Mouse (Mus musculus) forebrain, embryonic 14.5 days (tissue): ENCODE data around the gene Hsd11b1. TPM values are rescaled to one million over a fixed set of nuclear protein-coding genes. Genes with fewer than 3 reads are reported as not detected.
A peak's percentile ranks its signal among the peaks of the same experiment; 100 is the strongest.
"Not testable (repeated sequence)": the region's sequence is repeated elsewhere in the genome, so short reads cannot be mapped to it uniquely, and the experiment has no call there.

Source experiments
- ATAC-seq: fragments of 200-750 bp; cut with Nextera tagmentation; 2 replicates; pipeline ENCODE4 v1.8.0; 2017; ENCODE audit warnings: mild to moderate bottlenecking, moderate library complexity
- DNase-seq: peaks from one replicate; pipeline ENCODE4 v3.0.0-alpha.2; 2015; ENCODE audit warnings: low spot score
- H3K27ac ChIP-seq: fragments of 300-500 bp; sonication (generic); 2 replicates; pipeline ENCODE4 v1.5.1; 2014; ENCODE audit warnings: low read depth, mild to moderate bottlenecking, control low read depth, low read length, moderate library complexity
- H3K27me3 ChIP-seq: fragments of 300-500 bp; sonication (generic); replicated peaks from 2 replicates; pipeline ENCODE4 v1.6.1; 2014; ENCODE audit warnings: low read length, control low read depth, mixed read lengths; ENCODE audit not compliant: control insufficient read depth, insufficient read depth
- H3K36me3 ChIP-seq: fragments of 300-500 bp; sonication (generic); 2 replicates; pipeline ENCODE4 v1.6.1; 2014; ENCODE audit warnings: low read length, control low read depth; ENCODE audit not compliant: control insufficient read depth, insufficient read depth
- H3K4me1 ChIP-seq: fragments of 300-500 bp; sonication (generic); 2 replicates; pipeline ENCODE4 v1.6.1; 2014; ENCODE audit warnings: antibody characterized with exemption, low read length, control low read depth; ENCODE audit not compliant: control insufficient read depth, insufficient read depth
- H3K4me2 ChIP-seq: fragments of 300-500 bp; sonication (generic); 2 replicates; pipeline ENCODE4 v1.6.1; 2014; ENCODE audit warnings: mild to moderate bottlenecking, control low read depth, low read length
- H3K4me3 ChIP-seq: fragments of 300-500 bp; sonication (generic); 2 replicates; pipeline ENCODE4 v1.5.1; 2014; ENCODE audit warnings: low read depth, low read length, control low read depth
- H3K9ac ChIP-seq: fragments of 300-500 bp; sonication (generic); 2 replicates; pipeline ENCODE4 v1.6.1; 2014; ENCODE audit warnings: mild to moderate bottlenecking, low read length, control low read depth, moderate library complexity
- H3K9me3 ChIP-seq: fragments of 300-500 bp; sonication (generic); replicated peaks from 2 replicates; pipeline ENCODE4 v1.6.1; 2016; ENCODE audit warnings: low read length, control low read depth, mixed read lengths; ENCODE audit not compliant: control insufficient read depth
- WGBS: fragments of 180-500 bp; shearing (Covaris S2); extraction: QIAGEN DNeasy Blood & Tissue Kit; methylation state at CpG from one replicate; pipeline ENCODE4 v1.1.7; 2014; 5-methylcytosine and 5-hydroxymethylcytosine counted together
- polyA plus RNA-seq: library from polyadenylated mRNA; unstranded; fragments of >200 nt; fragmentation: Nextera tagmentation; extraction: Ambion mirVana; gene quantifications from 2 replicates; pipeline ENCODE4 v1.2.1, GENCODE M21; 2014

Gene Hsd11b1
- polyA plus RNA-seq, 1 experiment from 2014 or later = 0.47 TPM

DNA sequence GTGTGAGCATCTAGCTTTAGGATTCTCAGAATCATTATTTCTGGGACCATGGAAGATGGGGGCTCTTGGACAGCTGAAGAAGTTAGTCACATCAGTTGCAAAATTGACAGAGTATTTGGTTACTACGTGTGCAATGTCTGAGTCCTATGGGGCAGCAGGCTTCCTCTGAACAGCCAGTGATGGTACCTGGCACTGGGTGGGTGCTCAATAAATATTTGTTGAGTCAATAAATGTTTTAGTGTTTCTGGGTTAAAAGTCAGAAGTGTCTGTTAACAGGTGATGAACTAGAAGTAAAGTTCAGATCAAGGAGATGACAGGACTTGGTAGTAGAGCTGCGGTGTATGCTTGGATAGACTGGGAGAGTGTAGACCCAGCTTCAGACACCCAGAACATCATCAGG is 23.7 kb upstream of the Hsd11b1 start:
- WGBS = 91% methylated on average over 2 of the region's 2 CpGs
- Histone ChIP-seq H3K4me2 (no peak overlapping the region), H3K27me3 (no peaks in the 10 kb centered on the region), H3K4me3 (no peak overlapping the region), H3K9ac (no peak overlapping the region), H3K36me3 (no peaks in the 10 kb centered on the region), H3K9me3 (no peaks in the 10 kb centered on the region), H3K27ac (no peak overlapping the region), H3K4me1 (no peaks in the 10 kb centered on the region)
- DNase-seq (no peak), ATAC-seq (no peak)

DNA sequence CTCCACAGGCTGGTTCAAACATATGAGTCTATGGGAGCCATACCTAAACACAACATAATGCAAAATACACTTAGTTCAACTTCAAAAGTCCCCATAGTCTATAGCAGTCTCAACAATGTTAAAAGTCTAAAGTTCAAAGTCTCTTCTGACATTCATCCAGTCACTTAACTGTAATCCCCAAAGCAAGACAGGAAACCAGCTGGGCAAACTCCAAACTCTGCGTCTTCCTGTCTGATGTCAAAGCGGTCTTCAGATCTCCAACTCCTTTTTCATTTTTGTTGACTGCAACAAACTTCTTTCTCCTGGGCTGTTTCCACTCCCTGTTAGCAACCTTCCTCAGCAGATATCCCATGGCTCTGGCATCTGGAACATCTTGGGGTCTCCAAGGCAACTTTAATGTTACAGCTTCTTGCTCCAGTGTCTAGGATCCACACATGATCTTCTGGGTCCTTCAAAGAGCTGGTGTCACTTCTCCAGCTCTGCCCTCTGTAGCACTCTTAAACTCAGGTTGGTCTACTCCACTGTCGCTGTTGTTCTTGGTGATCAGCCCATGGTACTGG is 22.0 kb upstream of the Hsd11b1 start:
- not testable (repeated sequence) for H3K27ac ChIP-seq, H3K9ac ChIP-seq, H3K36me3 ChIP-seq, H3K27me3 ChIP-seq, H3K9me3 ChIP-seq, H3K4me2 ChIP-seq, H3K4me1 ChIP-seq, H3K4me3 ChIP-seq, DNase-seq, ATAC-seq
- WGBS = 92% methylated on average over 3 of the region's 3 CpGs

DNA sequence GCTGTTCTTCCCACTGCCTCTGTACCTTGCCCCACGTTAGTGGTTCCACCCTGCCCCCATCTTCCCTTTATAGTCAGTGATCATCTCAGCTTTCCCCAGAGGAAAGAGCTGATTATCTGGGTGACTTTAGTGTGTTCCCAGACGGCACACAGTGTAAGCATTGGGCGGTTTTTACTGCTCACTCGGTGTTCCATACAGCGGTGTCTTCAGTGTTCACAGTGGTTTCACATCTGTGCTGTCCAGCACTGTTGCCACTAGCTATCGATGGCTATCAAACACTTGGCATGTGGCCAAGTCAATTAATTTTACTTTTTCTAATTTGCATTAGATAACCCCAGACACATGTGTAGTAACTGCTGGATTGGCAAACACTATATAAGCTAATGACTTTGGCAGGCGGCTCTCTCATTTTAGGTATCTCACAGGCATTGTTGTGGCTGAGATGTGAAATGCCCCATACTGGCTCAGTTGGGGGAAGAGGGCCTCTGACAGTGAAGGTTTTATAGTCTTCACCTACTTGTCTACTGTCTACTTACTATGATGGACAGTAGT is 20.4 kb upstream of the Hsd11b1 start:
- H3K4me2 ChIP-seq = no peak overlapping the region
- H3K9me3 ChIP-seq = no peaks in the 10 kb centered on the region
- no peaks in the 10 kb centered on the region for H3K27me3 ChIP-seq
- no peak overlapping the region for H3K4me3 ChIP-seq
- no peaks in the 10 kb centered on the region for H3K4me1 ChIP-seq
- H3K36me3 ChIP-seq = no peaks in the 10 kb centered on the region
- DNase-seq (peak; percentile 25), ATAC-seq (no peak)
- H3K9ac ChIP-seq = no peak overlapping the region
- H3K27ac ChIP-seq = no peak overlapping the region
- WGBS = 77% methylated on average over 7 of the region's 7 CpGs

DNA sequence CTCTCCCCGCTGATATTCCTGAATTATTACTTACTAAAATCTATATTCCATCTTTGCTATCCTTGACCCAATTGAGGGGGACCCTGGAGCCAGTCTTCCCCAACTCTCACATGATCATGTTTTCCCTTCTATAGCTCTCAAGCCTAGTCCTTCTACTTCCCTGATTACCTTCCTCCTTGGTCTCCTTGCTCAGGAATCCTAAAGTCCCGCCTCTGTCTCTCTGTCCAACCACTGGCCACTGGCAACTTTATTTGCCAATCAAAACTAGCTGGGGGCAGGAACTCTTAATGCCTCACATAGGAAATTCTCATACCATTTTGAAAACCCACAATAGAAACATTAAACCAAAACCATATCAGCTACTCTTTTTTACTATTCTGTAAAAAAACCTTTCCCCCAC is 17.5 kb upstream of the Hsd11b1 start:
- Histone ChIP-seq H3K4me2 (no peak overlapping the region), H3K27ac (no peak overlapping the region), H3K9ac (no peak overlapping the region), H3K9me3 (no peaks in the 10 kb centered on the region), H3K4me3 (no peak overlapping the region), H3K36me3 (no peaks in the 10 kb centered on the region), H3K27me3 (no peaks in the 10 kb centered on the region), H3K4me1 (no peaks in the 10 kb centered on the region)
- DNase-seq = no peak
- WGBS = 96% methylated on average over 2 of the region's 2 CpGs
- ATAC-seq = no peak

DNA sequence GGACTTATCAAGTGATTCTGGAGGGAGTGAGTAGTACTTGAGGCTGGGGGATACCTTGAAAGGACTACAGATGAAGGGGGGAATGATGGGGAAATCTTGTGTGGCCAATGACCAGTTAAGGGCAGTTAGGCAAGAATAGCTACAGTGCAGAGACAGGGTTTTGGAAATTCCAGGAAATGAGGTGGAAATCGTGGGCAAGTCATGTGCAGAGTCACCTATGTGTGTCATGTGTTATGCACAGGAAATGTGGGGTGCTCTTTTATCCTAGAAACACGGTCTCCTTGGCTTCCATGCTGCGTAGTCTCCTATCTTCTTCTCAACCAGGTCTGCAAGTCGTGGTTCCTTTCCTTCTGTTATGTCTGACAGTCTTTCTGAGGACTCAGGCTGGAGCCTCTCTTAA is 15.6 kb upstream of the Hsd11b1 start:
- DNase-seq = no peak
- no peak for ATAC-seq
- H3K4me1 ChIP-seq = no peaks in the 10 kb centered on the region
- no peak overlapping the region for H3K27ac ChIP-seq
- H3K4me3 ChIP-seq = no peak overlapping the region
- H3K36me3 ChIP-seq = no peaks in the 10 kb centered on the region
- no peak overlapping the region for H3K9ac ChIP-seq
- H3K4me2 ChIP-seq = no peak overlapping the region
- no peaks in the 10 kb centered on the region for H3K27me3 ChIP-seq
- WGBS = 85% methylated on average over 4 of the region's 4 CpGs
- no peaks in the 10 kb centered on the region for H3K9me3 ChIP-seq

DNA sequence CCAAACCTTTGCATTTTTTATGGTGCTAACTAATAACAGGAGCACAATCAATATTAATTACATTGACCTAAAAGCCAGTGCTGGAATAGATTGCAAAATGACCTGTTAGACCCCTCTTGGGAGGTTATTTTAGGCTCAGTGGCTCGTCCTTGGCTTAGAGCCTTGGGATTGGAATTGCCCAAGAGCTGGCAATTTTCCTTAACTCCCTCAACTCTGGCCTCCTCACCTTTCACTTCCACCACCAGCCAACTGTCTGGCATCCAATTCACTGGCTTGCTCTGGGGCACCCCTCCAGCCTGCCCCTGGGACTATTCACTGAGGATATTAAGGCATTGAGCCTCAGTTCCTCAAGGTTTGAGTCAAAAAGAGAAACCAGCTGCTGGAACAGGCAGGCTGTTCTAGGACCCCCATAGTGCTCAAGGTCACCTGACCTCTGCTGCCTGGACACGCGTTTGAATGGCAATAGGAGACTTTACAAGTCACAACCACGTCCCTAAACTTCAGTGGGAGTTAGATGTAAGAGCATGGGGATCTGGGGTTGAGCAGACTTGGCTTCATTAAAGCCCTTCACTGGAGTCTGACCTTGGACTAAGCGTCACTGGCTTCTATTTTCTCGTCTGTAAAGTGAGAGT is 14.7 kb upstream of the Hsd11b1 start:
- Histone ChIP-seq H3K27me3 (no peaks in the 10 kb centered on the region), H3K9me3 (no peaks in the 10 kb centered on the region), H3K4me2 (no peak overlapping the region), H3K9ac (no peak overlapping the region), H3K4me3 (no peak overlapping the region), H3K27ac (no peak overlapping the region), H3K4me1 (no peaks in the 10 kb centered on the region), H3K36me3 (no peaks in the 10 kb centered on the region)
- ATAC-seq = no peak
- DNase-seq = no peak
- 42% methylated on average over 6 of the region's 6 CpGs for WGBS

DNA sequence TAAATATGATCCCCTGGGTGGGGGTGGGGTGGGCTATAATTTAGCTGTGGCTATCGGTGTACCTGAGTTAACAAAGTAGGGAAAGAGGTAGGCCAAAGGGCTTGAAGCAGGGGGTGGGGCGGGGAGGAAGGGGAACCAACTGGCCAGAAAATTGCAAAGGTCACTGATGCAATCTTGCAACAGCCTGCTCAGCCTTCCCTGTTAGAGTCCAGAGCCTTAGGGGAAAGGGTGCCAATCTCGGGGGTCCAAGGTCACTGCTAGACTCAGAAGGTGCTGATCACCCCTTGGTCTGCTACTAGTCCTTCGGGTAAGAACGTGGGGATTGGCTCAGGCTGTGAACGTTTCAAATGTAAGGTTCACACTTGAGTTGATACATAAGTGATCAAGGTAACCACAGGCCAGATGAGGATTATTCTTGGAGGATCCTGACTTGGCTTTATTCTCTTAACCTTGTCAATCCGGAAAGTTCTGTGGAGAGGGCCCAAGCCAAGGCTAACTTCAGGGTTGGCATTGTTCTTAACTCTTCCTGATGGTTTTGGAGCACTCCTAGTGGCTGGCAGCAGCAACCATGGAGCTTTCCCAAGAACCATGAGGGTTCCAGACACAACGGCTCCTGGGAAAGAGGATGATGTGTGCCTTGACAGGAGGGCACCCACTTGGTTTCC is 10.7 kb upstream of the Hsd11b1 start:
- Histone ChIP-seq H3K9me3 (no peaks in the 10 kb centered on the region), H3K27me3 (no peaks in the 10 kb centered on the region), H3K4me3 (no peak overlapping the region), H3K9ac (no peak overlapping the region), H3K36me3 (no peaks in the 10 kb centered on the region), H3K4me1 (no peaks in the 10 kb centered on the region), H3K4me2 (no peak overlapping the region), H3K27ac (no peak overlapping the region)
- WGBS = 87% methylated on average over 8 of the region's 8 CpGs
- ATAC-seq (no peak), DNase-seq (no peak)

DNA sequence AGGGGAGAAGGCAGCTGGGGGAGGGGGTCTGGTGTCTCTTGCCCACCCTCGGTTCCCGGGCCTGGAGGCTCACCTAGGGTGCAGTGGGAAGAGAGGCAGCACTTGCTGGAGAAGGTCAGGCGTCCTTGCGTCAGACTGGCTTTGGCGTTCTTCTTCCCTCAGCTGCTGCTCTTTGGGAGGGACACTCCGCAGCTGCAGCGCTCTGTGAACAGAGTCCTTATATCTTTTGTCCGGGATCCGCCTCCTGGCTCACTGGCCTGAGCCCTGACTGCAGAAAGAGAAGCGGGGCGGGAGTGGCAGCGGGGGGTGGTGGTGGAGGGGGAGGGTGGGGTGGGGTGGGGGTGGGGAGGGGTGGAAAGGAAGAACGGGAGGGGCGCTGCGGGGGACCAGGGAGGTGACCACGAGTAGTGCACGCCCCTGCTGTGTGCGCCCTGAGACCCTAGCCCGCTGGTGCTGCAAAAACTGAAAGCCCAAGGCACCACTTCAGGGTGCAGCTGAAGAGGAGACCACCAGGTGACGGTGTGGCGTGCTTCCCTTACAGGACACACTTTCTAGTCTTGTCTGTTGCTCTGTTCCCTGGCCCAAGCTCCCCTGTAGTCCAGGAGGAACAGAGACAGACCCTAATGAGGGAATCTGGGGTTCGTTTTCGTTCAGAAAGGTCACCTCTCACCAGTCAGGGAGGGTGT is 9.2 kb upstream of the Hsd11b1 start, which contains the start of gene G0s2:
TSS of gene G0s2 (minus strand) at position 302 of the 686 bp plus-strand sequence.
- 2% methylated on average over 21 of the region's 23 CpGs for WGBS
- no peaks in the 10 kb centered on the region for H3K9me3 ChIP-seq
- H3K4me3 ChIP-seq = peak within 1 kb of the TSS; percentile 16
- H3K27me3 ChIP-seq = no peaks in the 10 kb centered on the region
- peak; percentile 67 for DNase-seq
- peak within 1 kb of the TSS; percentile 51 for H3K4me2 ChIP-seq
- H3K27ac ChIP-seq = peak within 1 kb of the TSS; percentile 36; the same call in 1 of the 2 replicates
- peak within 1 kb of the TSS; percentile 55 for H3K9ac ChIP-seq
- H3K4me1 ChIP-seq = no peaks in the 10 kb centered on the region
- ATAC-seq = peak; percentile 78
- no peaks in the 10 kb centered on the region for H3K36me3 ChIP-seq
